Mouse (Mus musculus): ENCODE measurements around the gene Lgmn. TPM values are rescaled to one million over a fixed set of nuclear protein-coding genes. Genes with fewer than 3 reads are reported as not detected.
A peak's percentile ranks its signal among the peaks of the same experiment; 100 is the strongest.

The Lgmn gene
- total and polyA plus RNA-seq, 3 experiments = 38.5 to 49.9 (median 42.6) TPM

DNA sequence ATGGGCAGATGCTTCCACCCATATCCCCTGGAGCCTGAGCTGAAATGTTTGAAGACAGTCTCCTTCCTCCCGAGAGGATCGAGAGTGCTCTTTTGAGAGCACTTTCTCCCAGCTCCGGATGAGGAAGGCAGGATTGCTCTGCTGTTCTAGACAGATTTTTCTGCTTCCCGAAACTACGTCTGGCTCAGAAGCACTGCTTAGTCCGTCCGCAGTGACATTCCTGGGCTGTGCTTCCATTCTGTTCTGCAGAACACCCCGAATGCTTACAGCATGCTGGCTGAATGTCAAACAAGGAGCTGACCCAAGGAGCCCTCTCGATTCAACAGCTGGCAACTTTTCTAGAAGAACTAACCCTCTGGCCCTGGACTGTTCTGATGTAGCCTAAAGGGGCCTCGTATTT is 10.8 kb upstream of the Lgmn start:
- H3K27ac ChIP-seq (ENCODE audit: insufficient read depth, low read depth) = peak overlapping the region; percentile 11; the same call in 1 of the 2 replicates
- no peaks in the 10 kb centered on the region for H3K27me3 ChIP-seq (replicated peaks)
- no peak overlapping the region for H3K9ac ChIP-seq (ENCODE audit: insufficient read depth, low read depth)
- H3K4me3 ChIP-seq (replicated peaks in 1 of 3; ENCODE audit: low read depth in 2 of 3, low read length in 2 of 3, poor library complexity in 1 of 3) = no peak overlapping the region
- peaks cover 13 to 57% of the 10 kb centered on the region in 2 experiments for H3K4me1 ChIP-seq (ENCODE audit: control insufficient read depth in 1 of 2, insufficient read depth in 2 of 2)
- H3K9me3 ChIP-seq (replicated peaks; ENCODE audit: low read length) = no peaks in the 10 kb centered on the region
- no peaks in the 10 kb centered on the region for H3K36me3 ChIP-seq (replicated peaks in 1 of 2; ENCODE audit: control insufficient read depth in 1 of 2, insufficient read depth in 1 of 2, low read length in 1 of 2)
- TF ChIP-seq TCF12 (IDR thresholded peaks at IDR 0.05; ENCODE audit: low read depth, low read length) (no peak), ZMIZ1 (IDR thresholded peaks at IDR 0.05; ENCODE audit: low read depth, low read length) (no peak), RAD21 (IDR thresholded peaks at IDR 0.05; ENCODE audit: low read depth, low read length) (no peak), MAZ (IDR thresholded peaks at IDR 0.05; ENCODE audit: low read depth, low read length) (no peak), BHLHE40 (IDR thresholded peaks at IDR 0.05; ENCODE audit: low read depth, low read length) (no peak)
- no peak for DNase-seq (ENCODE audit: extremely low read depth)
- H3K4me2 ChIP-seq (ENCODE audit: insufficient read depth, low read depth, poor library complexity, severe bottlenecking) = no peak overlapping the region
- in situ Hi-C loops (cut with MboI; ENCODE audit: low pct_ligation_motif_present, low pct_unique_long_range_greater_than_20kb, low sequenced_read_pairs) (loop anchor here (5.0 kb wide), 1 partner anchor 53 kb away; no protein-coding TSS in a partner anchor), dilution Hi-C loops (cut with MboI; ENCODE audit: extremely low pct_ligation_motif_present, extremely low pct_unique_long_range_greater_than_20kb, low sequenced_read_pairs) (no loop called here)
- no peaks in the 10 kb centered on the region for H3K79me2 ChIP-seq (replicated peaks; ENCODE audit: control insufficient read depth, extremely low read depth, insufficient read depth, poor library complexity, severe bottlenecking)

DNA sequence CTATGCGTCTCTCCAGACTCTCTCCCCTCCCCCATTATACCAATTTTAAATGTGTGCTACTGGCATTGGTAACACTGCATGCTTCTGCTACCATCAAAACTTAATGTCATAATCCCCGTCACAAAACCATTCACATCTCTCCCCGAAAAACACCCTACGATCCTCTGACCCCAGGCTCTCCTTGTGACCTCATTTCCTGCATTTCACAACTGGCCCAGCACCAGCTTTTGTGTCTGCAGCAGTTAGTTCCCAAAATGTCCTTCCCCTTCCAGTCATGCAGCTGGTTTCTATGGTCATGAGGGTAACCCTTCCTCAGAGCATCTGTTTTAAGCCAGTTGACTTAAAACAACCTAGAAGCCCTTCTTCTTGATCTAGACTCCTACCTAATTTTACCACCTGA is 5.8 kb upstream of the Lgmn start:
- peak; percentile 48 for DNase-seq (ENCODE audit: extremely low read depth)
- Histone ChIP-seq H3K79me2 (replicated peaks; ENCODE audit: control insufficient read depth, extremely low read depth, insufficient read depth, poor library complexity, severe bottlenecking) (no peaks in the 10 kb centered on the region), H3K4me2 (ENCODE audit: insufficient read depth, low read depth, poor library complexity, severe bottlenecking) (no peak overlapping the region), H3K36me3 (replicated peaks in 1 of 2; ENCODE audit: control insufficient read depth in 1 of 2, insufficient read depth in 1 of 2, low read length in 1 of 2) (no peaks in the 10 kb centered on the region), H3K9me3 (replicated peaks; ENCODE audit: low read length) (no peaks in the 10 kb centered on the region), H3K4me3 (replicated peaks in 1 of 3; ENCODE audit: low read depth in 2 of 3, low read length in 2 of 3, poor library complexity in 1 of 3) (no peak overlapping the region), H3K27me3 (replicated peaks) (no peaks in the 10 kb centered on the region), H3K27ac (ENCODE audit: insufficient read depth, low read depth) (no peak overlapping the region), H3K4me1 (ENCODE audit: control insufficient read depth in 1 of 2, insufficient read depth in 2 of 2) (peaks cover 9 to 42% of the 10 kb centered on the region in 2 experiments), H3K9ac (ENCODE audit: insufficient read depth, low read depth) (no peak overlapping the region)
- TF ChIP-seq USF1 (IDR thresholded peaks at IDR 0.05; ENCODE audit: low read depth, low read length) (no peak), TBP (conservative IDR thresholded peaks at IDR 0.05; ENCODE audit: low read depth, low read length) (no peak)
- dilution Hi-C loops (cut with MboI; ENCODE audit: extremely low pct_ligation_motif_present, extremely low pct_unique_long_range_greater_than_20kb, low sequenced_read_pairs) (no loop called here), in situ Hi-C loops (cut with MboI; ENCODE audit: low pct_ligation_motif_present, low pct_unique_long_range_greater_than_20kb, low sequenced_read_pairs) (no loop called here)

DNA sequence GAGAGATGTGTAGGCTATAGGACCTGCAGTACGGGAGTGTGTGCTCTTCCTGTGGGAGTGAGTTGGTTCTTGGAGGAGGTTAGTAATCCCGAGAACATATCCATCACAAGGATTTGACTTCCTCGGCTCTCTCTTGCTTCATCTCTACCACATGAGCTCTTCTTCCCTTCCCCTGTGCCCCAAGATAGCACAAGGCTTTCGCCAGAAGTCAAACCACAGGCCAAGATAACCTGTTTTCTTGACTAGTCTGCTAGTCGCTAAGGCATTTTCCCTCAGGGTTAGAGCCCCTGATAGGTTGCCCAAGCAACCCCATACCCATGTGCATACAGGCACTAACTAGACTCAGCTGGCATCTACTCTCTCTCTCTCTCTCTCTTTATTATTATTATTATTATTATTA is 4.1 kb upstream of the Lgmn start:
- Histone ChIP-seq H3K27me3 (replicated peaks) (no peaks in the 10 kb centered on the region), H3K27ac (ENCODE audit: insufficient read depth, low read depth) (no peak overlapping the region), H3K79me2 (replicated peaks; ENCODE audit: control insufficient read depth, extremely low read depth, insufficient read depth, poor library complexity, severe bottlenecking) (peaks cover 2% of the 10 kb centered on the region), H3K4me2 (ENCODE audit: insufficient read depth, low read depth, poor library complexity, severe bottlenecking) (no peak overlapping the region), H3K36me3 (replicated peaks in 1 of 2; ENCODE audit: control insufficient read depth in 1 of 2, insufficient read depth in 1 of 2, low read length in 1 of 2) (no peaks in the 10 kb centered on the region), H3K9me3 (replicated peaks; ENCODE audit: low read length) (no peaks in the 10 kb centered on the region), H3K9ac (ENCODE audit: insufficient read depth, low read depth) (no peak overlapping the region), H3K4me3 (replicated peaks in 1 of 3; ENCODE audit: low read depth in 2 of 3, low read length in 2 of 3, poor library complexity in 1 of 3) (no peak overlapping the region), H3K4me1 (ENCODE audit: control insufficient read depth in 1 of 2, insufficient read depth in 2 of 2) (peaks cover 4 to 39% of the 10 kb centered on the region in 2 experiments; a peak in 3 of 4 replicates)
- TF ChIP-seq MYC (IDR thresholded peaks at IDR 0.05; ENCODE audit: low read depth, low read length) (no peak), PAX5 (IDR thresholded peaks at IDR 0.05; ENCODE audit: low read length) (no peak), JUN (IDR thresholded peaks at IDR 0.05; ENCODE audit: insufficient read depth, low read depth, low read length) (no peak), ELF1 (IDR thresholded peaks at IDR 0.05; ENCODE audit: low read depth, low read length) (no peak), HCFC1 (IDR thresholded peaks at IDR 0.05; ENCODE audit: low read depth, low read length) (no peak), UBTF (IDR thresholded peaks at IDR 0.05; ENCODE audit: low read depth, low read length) (no peak), TCF12 (IDR thresholded peaks at IDR 0.05; ENCODE audit: low read depth, low read length) (no peak), CHD2 (IDR thresholded peaks at IDR 0.05; ENCODE audit: low read length) (no peak)
- dilution Hi-C loops (cut with MboI; ENCODE audit: extremely low pct_ligation_motif_present, extremely low pct_unique_long_range_greater_than_20kb, low sequenced_read_pairs) = no loop called here
- DNase-seq (ENCODE audit: extremely low read depth) = no peak
- in situ Hi-C loops (cut with MboI; ENCODE audit: low pct_ligation_motif_present, low pct_unique_long_range_greater_than_20kb, low sequenced_read_pairs) = no loop called here

All from CH12.LX (cell line).